Mouse (Mus musculus) C2C12 (cell line): ENCODE measurements around the gene Atic. TPM values are rescaled to one million over a fixed set of nuclear protein-coding genes. Genes with fewer than 3 reads are reported as not detected.

Source experiments
- H3K27me3 ChIP-seq: one replicate; pipeline ENCODE4 v1.6.1; 2011; ENCODE audit not compliant: control insufficient read depth, insufficient read depth, insufficient read length
- H3K36me3 ChIP-seq: one replicate; pipeline ENCODE4 v1.6.1; 2011; ENCODE audit not compliant: control insufficient read depth, insufficient read depth
- H3K4me3 ChIP-seq: one replicate; pipeline ENCODE4 v1.5.1; 2011; ENCODE audit warnings: mild to moderate bottlenecking, control low read depth; ENCODE audit not compliant: poor library complexity, insufficient read depth, severe bottlenecking
- H3K79me2 ChIP-seq: one replicate; pipeline ENCODE4 v1.6.1; 2011; ENCODE audit not compliant: control insufficient read depth, insufficient read depth
- H3K79me3 ChIP-seq: one replicate; pipeline ENCODE4 v1.6.1; 2011; ENCODE audit warnings: low read depth, control low read depth
- H3ac ChIP-seq: one replicate; pipeline ENCODE3; 2011; ENCODE audit warnings: low read depth; ENCODE audit not compliant: control insufficient read depth, insufficient read length
- CEBPB ChIP-seq: IDR thresholded peaks from one replicate; pipeline ENCODE4 v1.6.1; 2011; ENCODE audit warnings: low read depth, mild to moderate bottlenecking, control low read depth, moderate library complexity
- CTCF ChIP-seq: IDR thresholded peaks from one replicate; pipeline ENCODE4 v1.5.1; 2011; ENCODE audit not compliant: control insufficient read depth, insufficient read depth, insufficient read length
- FOSL1 ChIP-seq: IDR thresholded peaks from one replicate; pipeline ENCODE4 v1.8.0; 2011; ENCODE audit warnings: mild to moderate bottlenecking, low read length; ENCODE audit not compliant: poor library complexity, insufficient read depth, severe bottlenecking
- MAX ChIP-seq: IDR thresholded peaks from one replicate; pipeline ENCODE4 v1.6.1; 2011; ENCODE audit warnings: mild to moderate bottlenecking, control low read depth
- MYOD1 ChIP-seq: IDR thresholded peaks from one replicate; pipeline ENCODE4 v1.6.1; 2011; ENCODE audit warnings: low read depth; ENCODE audit not compliant: control insufficient read depth, insufficient read length
- MYOG ChIP-seq: IDR thresholded peaks from one replicate; pipeline ENCODE4 v1.6.1; 2011; ENCODE audit not compliant: control insufficient read depth, insufficient read length; ENCODE audit errors: extremely low read depth
- USF1 ChIP-seq: IDR thresholded peaks from one replicate; pipeline ENCODE4 v1.6.1; 2011; ENCODE audit warnings: low read depth, mild to moderate bottlenecking, control low read depth, moderate library complexity
- polyA plus RNA-seq: library from polyadenylated mRNA; unstranded; fragments of >200 nt; fragmentation: generic; extraction: Trizol; gene quantifications from one replicate; pipeline ENCODE4 v1.2.1, GENCODE M21; 2012; ENCODE audit warnings: missing spikeins

The Atic gene
- polyA plus RNA-seq, 1 experiment: 149 TPM

GRCm38 (mm10) chr1:71583302-71583701, 26.4 kb downstream of the Atic start:
- Histone ChIP-seq H3K4me3 (no peak overlapping the region), H3K79me3 (no peaks in the 10 kb centered on the region), H3ac (no peak overlapping the region), H3K27me3 (no peaks in the 10 kb centered on the region), H3K36me3 (peaks cover 71% of the 10 kb centered on the region), H3K79me2 (no peaks in the 10 kb centered on the region)
- TF ChIP-seq FOSL1 (no peak), CEBPB (no peak), MYOD1 (no peak), CTCF (no peak), USF1 (no peak), MYOG (no peak), MAX (no peak)

- Histone ChIP-seq H3K4me3 (no peak overlapping the region), H3K79me2 (no peaks in the 10 kb centered on the region), H3K27me3 (no peaks in the 10 kb centered on the region), H3ac (no peak overlapping the region), H3K79me3 (no peaks in the 10 kb centered on the region), H3K36me3 (peaks cover 71% of the 10 kb centered on the region)
- no peak for TF ChIP-seq MYOD1
- no peak for TF ChIP-seq USF1
- TF ChIP-seq MAX: no peak
- no peak for TF ChIP-seq MYOG
- TF ChIP-seq FOSL1: no peak
- no peak for TF ChIP-seq CEBPB
- TF ChIP-seq CTCF: no peak
Observed at GRCm38 (mm10) chr1:71583900-71584299, 26.9 kb downstream of the Atic start.

DNA sequence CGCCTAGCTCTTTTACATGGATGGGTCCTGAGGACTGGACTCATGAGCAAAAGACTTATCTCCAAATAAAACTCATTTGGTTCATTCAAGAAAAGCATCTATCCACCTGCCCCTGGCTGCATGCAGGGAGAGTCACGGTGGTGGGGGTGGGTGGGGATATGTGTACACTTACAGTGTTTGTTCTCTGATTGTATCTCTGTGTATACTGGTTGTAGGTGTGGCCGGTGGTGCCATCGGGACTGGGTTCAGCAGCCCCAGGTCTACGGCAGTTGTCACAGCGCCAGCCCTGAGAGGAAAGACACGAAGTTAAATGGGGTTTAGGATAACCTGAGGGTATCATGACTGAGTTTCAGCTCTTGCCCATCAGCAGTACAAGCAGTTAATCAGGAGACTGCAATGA, 29.7 kb downstream of the Atic start:
- H3K36me3 ChIP-seq: peaks cover 78% of the 10 kb centered on the region
- no peaks in the 10 kb centered on the region for H3K79me2 ChIP-seq
- no peaks in the 10 kb centered on the region for H3K79me3 ChIP-seq
- TF ChIP-seq CEBPB (no peak), CTCF (no peak), FOSL1 (no peak), MYOG (no peak), MAX (no peak), MYOD1 (no peak), USF1 (no peak)
- H3K4me3 ChIP-seq: no peak overlapping the region
- no peaks in the 10 kb centered on the region for H3K27me3 ChIP-seq
- H3ac ChIP-seq: no peak overlapping the region

- Histone ChIP-seq H3ac (no peak overlapping the region), H3K4me3 (no peak overlapping the region), H3K36me3 (peaks cover 98% of the 10 kb centered on the region), H3K79me3 (no peaks in the 10 kb centered on the region), H3K79me2 (no peaks in the 10 kb centered on the region), H3K27me3 (no peaks in the 10 kb centered on the region)
- no peak for TF ChIP-seq MYOG
- TF ChIP-seq CEBPB: no peak
- TF ChIP-seq MAX: no peak
- TF ChIP-seq USF1: no peak
- no peak for TF ChIP-seq MYOD1
- no peak for TF ChIP-seq FOSL1
- no peak for TF ChIP-seq CTCF
Observed at GRCm38 (mm10) chr1:71590038-71590437, 33.1 kb downstream of the Atic start.

- no peak overlapping the region for H3K4me3 ChIP-seq
- no peaks in the 10 kb centered on the region for H3K27me3 ChIP-seq
- TF ChIP-seq MYOG (no peak), CTCF (no peak), FOSL1 (no peak), USF1 (no peak), MYOD1 (no peak)
- H3ac ChIP-seq: no peak overlapping the region
- no peaks in the 10 kb centered on the region for H3K79me2 ChIP-seq
- peaks cover 97% of the 10 kb centered on the region for H3K36me3 ChIP-seq
- no peaks in the 10 kb centered on the region for H3K79me3 ChIP-seq
Observed at GRCm38 (mm10) chr1:71593184-71593583, 36.2 kb downstream of the Atic start.

DNA sequence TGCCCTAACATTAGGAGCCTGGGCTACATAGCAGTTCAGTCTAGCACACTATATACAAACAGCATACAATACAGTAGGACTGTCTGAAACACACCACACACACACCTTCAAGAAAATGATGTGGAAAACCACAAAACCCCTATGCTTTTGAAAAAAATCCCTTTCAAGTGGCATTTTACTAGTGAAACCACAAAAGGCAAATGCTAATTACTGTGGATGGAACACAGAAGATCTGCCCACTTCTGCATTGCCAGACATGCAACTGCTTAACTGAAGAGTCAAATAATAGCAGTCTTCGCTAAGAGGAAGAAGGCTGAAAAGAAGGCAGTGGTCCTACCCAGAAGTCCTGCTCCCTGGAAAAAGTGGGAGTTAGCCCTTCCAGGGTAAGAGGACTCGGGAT, 37.3 kb downstream of the Atic start:
- no peak overlapping the region for H3K4me3 ChIP-seq
- no peaks in the 10 kb centered on the region for H3K27me3 ChIP-seq
- no peaks in the 10 kb centered on the region for H3K79me3 ChIP-seq
- TF ChIP-seq CTCF: no peak
- TF ChIP-seq MAX: no peak
- TF ChIP-seq MYOD1: no peak
- no peak for TF ChIP-seq MYOG
- no peak for TF ChIP-seq CEBPB
- TF ChIP-seq FOSL1: no peak
- no peak for TF ChIP-seq USF1
- H3K36me3 ChIP-seq: peaks cover 97% of the 10 kb centered on the region
- no peak overlapping the region for H3ac ChIP-seq
- H3K79me2 ChIP-seq: no peaks in the 10 kb centered on the region
